ENCODE assay signal across 8 mouse cellular contexts in the genomic region with DNA sequence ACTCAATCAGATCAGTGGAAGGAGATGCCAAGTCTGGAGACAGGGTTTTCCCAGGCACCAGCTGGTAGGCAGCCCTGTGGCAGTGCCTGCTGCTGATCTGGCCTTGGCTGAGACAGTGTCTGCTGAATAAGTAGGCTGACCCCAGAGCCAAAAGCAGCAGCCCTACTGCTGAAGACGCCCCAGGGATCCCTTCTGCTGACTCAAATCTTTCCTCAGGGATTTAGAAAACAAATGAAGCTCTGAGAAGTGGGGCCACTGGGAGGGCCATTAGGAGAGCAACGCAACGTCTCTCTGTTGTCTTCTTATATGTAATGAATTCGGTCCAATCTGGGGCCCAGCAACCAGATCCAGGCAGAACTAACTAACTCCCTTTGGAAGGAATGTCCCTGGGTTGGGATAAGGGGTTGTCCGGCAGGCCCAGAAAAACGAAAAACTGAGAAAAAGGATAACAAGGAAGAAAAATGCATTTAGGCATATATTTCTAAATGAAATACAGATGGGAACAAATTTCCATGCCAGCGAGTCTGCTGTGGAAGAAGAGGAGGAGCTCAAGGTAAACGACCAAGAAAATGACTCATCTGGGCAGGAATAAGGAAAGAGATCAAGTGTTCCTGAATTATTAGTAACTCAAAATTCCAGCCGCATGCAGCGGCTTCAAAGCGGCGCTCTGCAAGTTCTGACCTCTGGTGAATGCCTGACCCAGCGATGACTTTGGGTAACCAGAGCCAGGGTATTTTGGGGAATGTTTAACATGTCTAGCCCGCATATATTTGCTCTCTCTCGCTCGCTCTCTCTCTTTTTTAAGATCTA.
DNase-seq lines count a peak whose midpoint lies in the region; ATAC-seq and TF ChIP-seq lines count a peak whose summit lies in the region.

No protein-coding gene starts in this region.

- WGBS in lung, adult 2 months, result 60% methylated on average over 16 of the region's 16 CpGs
- 84% methylated on average over 16 of the region's 16 CpGs for WGBS in thymus, adult 2 months
- 58% methylated on average over 16 of the region's 16 CpGs for WGBS in liver, embryonic 12.5 days (ENCODE audit: insufficient replicate concordance)

- no peak overlapping the region for H3K27ac ChIP-seq in thymus, adult 2 months (ENCODE audit: control insufficient read depth, insufficient read depth, low read length)
- no peak overlapping the region for H3K27ac ChIP-seq in liver, embryonic 12.5 days

- no peaks in the 10 kb centered on the region for H3K79me2 ChIP-seq in myocyte (ENCODE audit: control insufficient read depth, insufficient read depth)

- no peak overlapping the region for H3K9ac ChIP-seq in liver, embryonic 12.5 days

- DNase-seq in lung, adult 2 months, result peak; percentile 13
- DNase-seq in lung, postnatal 25 days (ENCODE audit: low spot score), result no peak
- DNase-seq in cerebellum, adult 9-11 months, result peak; percentile 37
- peak; percentile 67 for DNase-seq in gastrocnemius, postnatal 25 days
- no peak for DNase-seq in frontal cortex, postnatal 36 days (ENCODE audit: low spot score in 2 of 2)
- DNase-seq in thymus, adult 2 months, result no peak

- no peak overlapping the region for H3K4me3 ChIP-seq in lung, adult 2 months (replicated peaks; ENCODE audit: extremely low read depth, low read depth, low read length)
- no peak overlapping the region for H3K4me3 ChIP-seq in myocyte
- H3K4me3 ChIP-seq in thymus, adult 2 months (ENCODE audit: control insufficient read depth, insufficient read depth, low read length), result no peak overlapping the region
- H3K4me3 ChIP-seq in liver, embryonic 12.5 days, result no peak overlapping the region

- no peaks in the 10 kb centered on the region for H3K36me3 ChIP-seq in myocyte (ENCODE audit: control insufficient read depth, insufficient read depth)
- no peaks in the 10 kb centered on the region for H3K36me3 ChIP-seq in thymus, adult 2 months (ENCODE audit: control insufficient read depth, insufficient read depth, low read length)
- H3K36me3 ChIP-seq in liver, embryonic 12.5 days, result no peaks in the 10 kb centered on the region

- no peaks in the 10 kb centered on the region for H3K27me3 ChIP-seq in myocyte (ENCODE audit: control insufficient read depth, insufficient read depth, insufficient read length)
- no peaks in the 10 kb centered on the region for H3K27me3 ChIP-seq in thymus, adult 2 months (ENCODE audit: control insufficient read depth, insufficient read depth, low read length)
- H3K27me3 ChIP-seq in liver, embryonic 12.5 days (replicated peaks), result no peaks in the 10 kb centered on the region

- H3ac ChIP-seq in myocyte (ENCODE audit: control insufficient read depth, insufficient read length), result no peak overlapping the region

- ATAC-seq in liver, embryonic 12.5 days, result no peak

- no peak for TF ChIP-seq POLR2A in lung, adult 2 months (IDR thresholded peaks at IDR 0.05; ENCODE audit: borderline replicate concordance, extremely low read depth, low read depth, low read length)
- peak; percentile 42 for TF ChIP-seq POLR2A in myocyte (IDR thresholded peaks at IDR 0.05; ENCODE audit: insufficient read length, low read depth)
- TF ChIP-seq POLR2A in thymus, adult 2 months (IDR thresholded peaks at IDR 0.05; ENCODE audit: control insufficient read depth, extremely low read depth, insufficient read depth, low read length, poor library complexity), result no peak

- H3K4me2 ChIP-seq in myocyte (ENCODE audit: low read depth), result peak overlapping the region; percentile 72
- no peak overlapping the region for H3K4me2 ChIP-seq in liver, embryonic 12.5 days

- TF ChIP-seq CTCF in lung, adult 2 months (IDR thresholded peaks at IDR 0.05; ENCODE audit: insufficient read depth, low read length), result no peak
- TF ChIP-seq CTCF in thymus, adult 2 months (IDR thresholded peaks at IDR 0.05; ENCODE audit: borderline replicate concordance, control insufficient read depth, extremely low read depth, insufficient read depth, low read length, poor library complexity), result no peak

- no peaks in the 10 kb centered on the region for H3K4me1 ChIP-seq in lung, adult 2 months (ENCODE audit: control insufficient read depth, insufficient read depth, low read length)
- H3K4me1 ChIP-seq in thymus, adult 2 months (replicated peaks; ENCODE audit: control insufficient read depth, insufficient read depth, low read length), result no peaks in the 10 kb centered on the region
- H3K4me1 ChIP-seq in liver, embryonic 12.5 days, result no peaks in the 10 kb centered on the region

- no peaks in the 10 kb centered on the region for H3K9me3 ChIP-seq in liver, embryonic 12.5 days (replicated peaks)

TF ChIP-seq in myocyte, 11 proteins besides CTCF, POLR2A, EP300 and RAD21:
- TF ChIP-seq MYOG (IDR thresholded peaks at IDR 0.05; ENCODE audit: control insufficient read depth in 1 of 3, insufficient read depth in 1 of 3, insufficient read length in 2 of 3, low read depth in 2 of 3) (peak in 2 of 3 experiments; percentile 14 to 83), MYOD1 (IDR thresholded peaks at IDR 0.05; ENCODE audit: control insufficient read depth in 1 of 3, insufficient read length in 2 of 3, low read depth in 2 of 3) (peak in 2 of 3 experiments; percentile 51 to 75), TCF12 (IDR thresholded peaks at IDR 0.05; ENCODE audit: insufficient read depth, poor library complexity, severe bottlenecking) (no peak)

Comparison
In these comparisons a context has a peak if more than half of its experiments do, and no peak if none do; other contexts are left out.
1. DNase-seq: peak in lung, adult 2 months (single experiment), cerebellum, adult 9-11 months (single experiment) and gastrocnemius, postnatal 25 days (single experiment); none in lung, postnatal 25 days (single experiment), frontal cortex, postnatal 36 days (0 of 2) and thymus, adult 2 months (single experiment).